Mouse (Mus musculus): Measurements from ENCODE around the gene Dusp14. TPM values are rescaled to one million over a fixed set of nuclear protein-coding genes. Genes with fewer than 3 reads are reported as not detected.
A peak's percentile ranks its signal among the peaks of the same experiment; 100 is the strongest.

The Dusp14 gene
- polyA plus RNA-seq, 1 experiment from 2014 or later: 21.9 TPM

- Histone ChIP-seq H3K9me3 (ENCODE audit: control insufficient read depth, low read depth, low read length) (no peaks in the 10 kb centered on the region), H3K4me2 (replicated peaks; ENCODE audit: low read depth, low read length) (no peak overlapping the region), H3K4me1 (ENCODE audit: control insufficient read depth, insufficient read depth, low read length) (0 out of 2 replicates have a peak, but pooled peaks cover 6% of the 10 kb centered on the region), H3K27ac (ENCODE audit: low read length) (no peak overlapping the region), H3K27me3 (ENCODE audit: control insufficient read depth, insufficient read depth, low read length) (no peaks in the 10 kb centered on the region), H3K4me3 (ENCODE audit: low read depth, low read length) (no peak overlapping the region), H3K9ac (replicated peaks; ENCODE audit: low read depth, low read length) (no peak overlapping the region), H3K36me3 (ENCODE audit: control insufficient read depth, insufficient read depth, low read length) (no peaks in the 10 kb centered on the region)
- WGBS: 44% methylated on average over 2 of the region's 2 CpGs
- ATAC-seq (ENCODE audit: insufficient number of reproducible peaks, insufficient read depth, low FRiP score, low read depth): no peak
Measured at GRCm38 (mm10) chr11:84062805-84063204, 6.3 kb downstream of the Dusp14 start.

GRCm38 (mm10) chr11:84061881-84062280 lies 7.2 kb downstream of the Dusp14 start:
- H3K27ac ChIP-seq (ENCODE audit: low read length): no peak overlapping the region
- H3K9ac ChIP-seq (replicated peaks; ENCODE audit: low read depth, low read length): no peak overlapping the region
- 70% methylated on average over 2 of the region's 2 CpGs for WGBS
- H3K36me3 ChIP-seq (ENCODE audit: control insufficient read depth, insufficient read depth, low read length): no peaks in the 10 kb centered on the region
- H3K4me2 ChIP-seq (replicated peaks; ENCODE audit: low read depth, low read length): no peak overlapping the region
- H3K27me3 ChIP-seq (ENCODE audit: control insufficient read depth, insufficient read depth, low read length): no peaks in the 10 kb centered on the region
- no peak overlapping the region for H3K4me3 ChIP-seq (ENCODE audit: low read depth, low read length)
- H3K4me1 ChIP-seq (ENCODE audit: control insufficient read depth, insufficient read depth, low read length): 0 out of 2 replicates have a peak, but pooled peaks cover 2% of the 10 kb centered on the region
- H3K9me3 ChIP-seq (ENCODE audit: control insufficient read depth, low read depth, low read length): no peaks in the 10 kb centered on the region
- ATAC-seq (ENCODE audit: insufficient number of reproducible peaks, insufficient read depth, low FRiP score, low read depth): no peak

GRCm38 (mm10) chr11:84060635-84061034 lies 8.4 kb downstream of the Dusp14 start:
- no peaks in the 10 kb centered on the region for H3K4me1 ChIP-seq (ENCODE audit: control insufficient read depth, insufficient read depth, low read length)
- ATAC-seq (ENCODE audit: insufficient number of reproducible peaks, insufficient read depth, low FRiP score, low read depth): no peak
- no peak overlapping the region for H3K4me3 ChIP-seq (ENCODE audit: low read depth, low read length)
- WGBS: 77% methylated on average over 6 of the region's 6 CpGs
- H3K9me3 ChIP-seq (ENCODE audit: control insufficient read depth, low read depth, low read length): no peaks in the 10 kb centered on the region
- no peak overlapping the region for H3K27ac ChIP-seq (ENCODE audit: low read length)
- H3K27me3 ChIP-seq (ENCODE audit: control insufficient read depth, insufficient read depth, low read length): no peaks in the 10 kb centered on the region
- H3K9ac ChIP-seq (replicated peaks; ENCODE audit: low read depth, low read length): no peak overlapping the region
- no peak overlapping the region for H3K4me2 ChIP-seq (replicated peaks; ENCODE audit: low read depth, low read length)
- H3K36me3 ChIP-seq (ENCODE audit: control insufficient read depth, insufficient read depth, low read length): no peaks in the 10 kb centered on the region

- no peaks in the 10 kb centered on the region for H3K27me3 ChIP-seq (ENCODE audit: control insufficient read depth, insufficient read depth, low read length)
- WGBS: 93% methylated on average over 2 of the region's 2 CpGs
- no peak overlapping the region for H3K4me2 ChIP-seq (replicated peaks; ENCODE audit: low read depth, low read length)
- no peaks in the 10 kb centered on the region for H3K9me3 ChIP-seq (ENCODE audit: control insufficient read depth, low read depth, low read length)
- no peaks in the 10 kb centered on the region for H3K4me1 ChIP-seq (ENCODE audit: control insufficient read depth, insufficient read depth, low read length)
- no peak for ATAC-seq (ENCODE audit: insufficient number of reproducible peaks, insufficient read depth, low FRiP score, low read depth)
- H3K4me3 ChIP-seq (ENCODE audit: low read depth, low read length): no peak overlapping the region
- no peak overlapping the region for H3K27ac ChIP-seq (ENCODE audit: low read length)
- no peaks in the 10 kb centered on the region for H3K36me3 ChIP-seq (ENCODE audit: control insufficient read depth, insufficient read depth, low read length)
- no peak overlapping the region for H3K9ac ChIP-seq (replicated peaks; ENCODE audit: low read depth, low read length)
Measured at GRCm38 (mm10) chr11:84059784-84060183, 9.3 kb downstream of the Dusp14 start.

- ATAC-seq (ENCODE audit: insufficient number of reproducible peaks, insufficient read depth, low FRiP score, low read depth): no peak
- Histone ChIP-seq H3K36me3 (ENCODE audit: control insufficient read depth, insufficient read depth, low read length) (no peaks in the 10 kb centered on the region), H3K9me3 (ENCODE audit: control insufficient read depth, low read depth, low read length) (no peaks in the 10 kb centered on the region), H3K27me3 (ENCODE audit: control insufficient read depth, insufficient read depth, low read length) (no peaks in the 10 kb centered on the region), H3K27ac (ENCODE audit: low read length) (no peak overlapping the region), H3K9ac (replicated peaks; ENCODE audit: low read depth, low read length) (no peak overlapping the region), H3K4me1 (ENCODE audit: control insufficient read depth, insufficient read depth, low read length) (no peaks in the 10 kb centered on the region), H3K4me2 (replicated peaks; ENCODE audit: low read depth, low read length) (no peak overlapping the region), H3K4me3 (ENCODE audit: low read depth, low read length) (no peak overlapping the region)
- WGBS: 92% methylated on average over 2 of the region's 2 CpGs
Measured at GRCm38 (mm10) chr11:84057418-84057817, 11.6 kb downstream of the Dusp14 start.

- Histone ChIP-seq H3K4me1 (ENCODE audit: control insufficient read depth, insufficient read depth, low read length) (no peaks in the 10 kb centered on the region), H3K4me2 (replicated peaks; ENCODE audit: low read depth, low read length) (no peak overlapping the region), H3K27ac (ENCODE audit: low read length) (no peak overlapping the region), H3K36me3 (ENCODE audit: control insufficient read depth, insufficient read depth, low read length) (no peaks in the 10 kb centered on the region), H3K27me3 (ENCODE audit: control insufficient read depth, insufficient read depth, low read length) (no peaks in the 10 kb centered on the region), H3K9ac (replicated peaks; ENCODE audit: low read depth, low read length) (no peak overlapping the region), H3K9me3 (ENCODE audit: control insufficient read depth, low read depth, low read length) (no peaks in the 10 kb centered on the region), H3K4me3 (ENCODE audit: low read depth, low read length) (no peak overlapping the region)
- 71% methylated on average over 10 of the region's 10 CpGs for WGBS
- ATAC-seq (ENCODE audit: insufficient number of reproducible peaks, insufficient read depth, low FRiP score, low read depth): no peak
Measured at GRCm38 (mm10) chr11:84053524-84054163, 15.4 kb downstream of the Dusp14 start.

- Histone ChIP-seq H3K4me2 (replicated peaks; ENCODE audit: low read depth, low read length) (no peak overlapping the region), H3K27me3 (ENCODE audit: control insufficient read depth, insufficient read depth, low read length) (no peaks in the 10 kb centered on the region), H3K27ac (ENCODE audit: low read length) (no peak overlapping the region), H3K9ac (replicated peaks; ENCODE audit: low read depth, low read length) (no peak overlapping the region), H3K4me3 (ENCODE audit: low read depth, low read length) (no peak overlapping the region), H3K9me3 (ENCODE audit: control insufficient read depth, low read depth, low read length) (no peaks in the 10 kb centered on the region), H3K36me3 (ENCODE audit: control insufficient read depth, insufficient read depth, low read length) (no peaks in the 10 kb centered on the region), H3K4me1 (ENCODE audit: control insufficient read depth, insufficient read depth, low read length) (no peaks in the 10 kb centered on the region)
- WGBS: 88% methylated on average over 7 of the region's 7 CpGs
- no peak for ATAC-seq (ENCODE audit: insufficient number of reproducible peaks, insufficient read depth, low FRiP score, low read depth)
Measured at GRCm38 (mm10) chr11:84053055-84053454, 16.0 kb downstream of the Dusp14 start.

- no peak overlapping the region for H3K4me2 ChIP-seq (replicated peaks; ENCODE audit: low read depth, low read length)
- no peaks in the 10 kb centered on the region for H3K27me3 ChIP-seq (ENCODE audit: control insufficient read depth, insufficient read depth, low read length)
- H3K4me3 ChIP-seq (ENCODE audit: low read depth, low read length): no peak overlapping the region
- no peaks in the 10 kb centered on the region for H3K36me3 ChIP-seq (ENCODE audit: control insufficient read depth, insufficient read depth, low read length)
- peaks cover 3% of the 10 kb centered on the region; the same call in 1 of the 2 replicates for H3K4me1 ChIP-seq (ENCODE audit: control insufficient read depth, insufficient read depth, low read length)
- no peaks in the 10 kb centered on the region for H3K9me3 ChIP-seq (ENCODE audit: control insufficient read depth, low read depth, low read length)
- no peak overlapping the region for H3K27ac ChIP-seq (ENCODE audit: low read length)
- WGBS: 78% methylated on average over 10 of the region's 10 CpGs
- no peak for ATAC-seq (ENCODE audit: insufficient number of reproducible peaks, insufficient read depth, low FRiP score, low read depth)
- no peak overlapping the region for H3K9ac ChIP-seq (replicated peaks; ENCODE audit: low read depth, low read length)
Measured at GRCm38 (mm10) chr11:84048411-84048810, 20.6 kb downstream of the Dusp14 start.

GRCm38 (mm10) chr11:84047270-84047669 lies 21.8 kb downstream of the Dusp14 start:
- Histone ChIP-seq H3K4me3 (ENCODE audit: low read depth, low read length) (no peak overlapping the region), H3K9me3 (ENCODE audit: control insufficient read depth, low read depth, low read length) (no peaks in the 10 kb centered on the region), H3K27ac (ENCODE audit: low read length) (peak overlapping the region; percentile 74), H3K36me3 (ENCODE audit: control insufficient read depth, insufficient read depth, low read length) (no peaks in the 10 kb centered on the region), H3K9ac (replicated peaks; ENCODE audit: low read depth, low read length) (no peak overlapping the region), H3K27me3 (ENCODE audit: control insufficient read depth, insufficient read depth, low read length) (no peaks in the 10 kb centered on the region), H3K4me1 (ENCODE audit: control insufficient read depth, insufficient read depth, low read length) (peaks cover 3% of the 10 kb centered on the region; the same call in 1 of the 2 replicates), H3K4me2 (replicated peaks; ENCODE audit: low read depth, low read length) (no peak overlapping the region)
- ATAC-seq (ENCODE audit: insufficient number of reproducible peaks, insufficient read depth, low FRiP score, low read depth): no peak
- WGBS: 61% methylated on average over 4 of the region's 4 CpGs

Measured in stomach, embryonic 14.5 days (tissue).